Mouse (Mus musculus) G1E (cell line): Measurements from ENCODE around the gene Cenpf.

Experiments used
- CTCF ChIP-seq: IDR thresholded peaks from 2 replicates; pipeline ENCODE4 v1.5.1; 2012; ENCODE audit warnings: low read depth, low read length, inconsistent platforms, mixed read lengths
- GATA1 ChIP-seq: IDR thresholded peaks from 2 replicates; pipeline ENCODE4 v1.6.1; 2012; ENCODE audit warnings: borderline replicate concordance, low read length, inconsistent platforms, mixed read lengths

DNA sequence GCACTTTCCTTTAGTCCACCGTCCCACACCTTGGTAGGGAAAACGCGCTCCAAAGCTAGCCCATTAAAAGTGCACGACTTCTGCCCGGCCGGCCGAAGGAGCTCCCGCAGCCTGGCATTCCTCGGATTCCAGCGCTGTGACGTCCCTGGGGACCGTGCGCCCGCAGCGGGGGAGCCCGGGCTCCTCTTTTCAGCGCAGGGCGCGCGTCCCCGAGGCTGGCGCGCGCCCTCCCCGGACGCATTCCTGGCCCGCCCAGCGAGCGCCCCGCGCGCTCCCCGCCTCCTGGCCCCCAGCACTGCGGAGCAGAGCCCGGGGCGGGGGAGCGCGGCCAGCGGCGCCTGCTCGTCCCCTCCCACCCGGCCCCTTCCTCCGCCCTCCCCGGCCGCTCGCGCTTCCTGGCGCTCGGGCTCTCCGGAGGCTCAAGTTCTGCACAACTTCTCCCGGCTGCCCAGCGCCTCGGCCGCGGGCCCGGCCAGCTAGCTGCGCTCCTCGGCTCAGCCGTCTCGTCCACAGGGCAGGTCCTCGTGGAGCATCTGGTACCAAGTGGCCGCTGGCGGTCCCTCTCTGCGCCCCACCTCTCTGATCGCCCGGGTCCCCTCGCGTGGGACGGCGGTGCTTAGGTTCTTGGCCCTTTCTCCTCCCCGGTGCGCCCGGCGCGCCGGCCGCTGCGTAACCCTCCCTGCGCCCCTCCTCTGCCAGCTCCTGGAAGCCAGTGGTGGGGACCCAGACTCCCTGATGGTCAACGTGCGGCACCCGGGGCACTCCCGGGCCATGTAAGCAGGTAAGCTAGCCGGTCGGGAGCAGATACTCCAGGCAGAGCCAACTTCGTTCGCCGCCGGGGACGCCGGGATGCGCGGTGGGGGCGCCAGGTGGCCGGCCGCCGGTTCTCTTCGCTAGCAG, 40.2 kb upstream of the Cenpf start, which contains the start of gene Ptpn14:
- TF ChIP-seq CTCF (no peak), GATA1 (no peak)
